Mouse (Mus musculus) thymus, adult 2 months (tissue): ENCODE results near the gene Pla2g5.

Experiments
- CTCF ChIP-seq: fragments of 200-500 bp; IDR thresholded peaks from 2 replicates; pipeline ENCODE4 v1.5.1; 2012; ENCODE audit warnings: mild to moderate bottlenecking, control low read depth, low read length, moderate library complexity, borderline replicate concordance; ENCODE audit not compliant: control insufficient read depth, poor library complexity, insufficient read depth; ENCODE audit errors: extremely low read depth
- POLR2A ChIP-seq: fragments of 200-500 bp; IDR thresholded peaks from 2 replicates; pipeline ENCODE4 v1.6.1; 2012; ENCODE audit warnings: mild to moderate bottlenecking, low read length, control low read depth, moderate library complexity; ENCODE audit not compliant: control insufficient read depth, poor library complexity, insufficient read depth; ENCODE audit errors: extremely low read depth

DNA sequence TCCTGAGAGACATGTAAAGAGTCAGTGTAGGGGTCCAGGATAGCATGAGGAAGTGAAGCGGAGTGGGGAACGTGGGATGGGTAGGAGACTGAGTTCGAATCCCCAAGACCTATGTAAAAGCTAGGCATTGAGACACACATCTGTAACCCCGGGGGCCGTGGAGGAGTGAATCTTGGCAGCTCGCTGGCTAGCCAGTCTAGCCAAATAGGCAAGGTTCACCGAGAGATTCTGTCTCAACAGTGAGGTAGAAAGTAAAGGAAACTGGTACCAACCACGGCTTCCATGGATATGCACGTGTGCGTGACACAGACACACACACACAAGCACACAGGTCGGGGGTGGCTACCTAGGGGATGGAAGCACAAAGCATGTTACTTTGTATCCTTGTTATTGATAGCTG, 16.5 kb upstream of the Pla2g5 start:
- TF ChIP-seq CTCF: no peak
- no peak for TF ChIP-seq POLR2A
